Mouse (Mus musculus) forelimb bud, embryonic 11.5 days (tissue): ENCODE measurements around the gene Ddo.
A peak's percentile ranks its signal among the peaks of the same experiment; 100 is the strongest.

Experiments
- DNase-seq: peaks from one replicate; pipeline ENCODE4 v3.0.0-alpha.2; 2012; ENCODE audit warnings: low read depth, low spot score

Gene Ddo

GRCm38 (mm10) chr10:40665270-40665669 lies 35.5 kb downstream of the Ddo start:
- no peak for DNase-seq

- no peak for DNase-seq
Observed at GRCm38 (mm10) chr10:40666943-40667342, 37.1 kb downstream of the Ddo start.

DNA sequence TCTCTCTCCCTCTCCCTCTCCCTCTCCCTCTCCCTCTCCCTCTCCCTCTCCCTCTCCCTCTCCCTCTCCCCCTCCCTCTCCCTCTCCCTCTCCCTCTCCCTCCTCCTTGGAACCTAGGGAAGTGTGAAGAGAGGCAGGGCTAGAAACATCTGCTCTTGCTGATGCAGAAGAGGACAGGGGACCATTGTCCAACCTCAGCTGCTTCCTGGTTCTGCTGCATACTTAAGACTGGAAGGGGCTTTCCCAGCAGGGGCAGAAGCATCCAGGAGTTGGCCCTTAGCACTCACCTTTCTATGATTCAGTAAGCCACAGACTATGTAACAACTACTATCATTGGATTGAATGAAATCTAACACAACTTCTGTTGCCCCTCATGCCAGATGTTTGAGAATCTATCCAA lies 38.8 kb downstream of the Ddo start:
- DNase-seq = no peak

- DNase-seq = no peak
Observed at GRCm38 (mm10) chr10:40672587-40673296, 42.9 kb downstream of the Ddo start.

- DNase-seq = no peak
Observed at GRCm38 (mm10) chr10:40673297-40673665, 43.5 kb downstream of the Ddo start.

- DNase-seq = peak; percentile 35
Observed at GRCm38 (mm10) chr10:40674151-40674550, 44.3 kb downstream of the Ddo start.

GRCm38 (mm10) chr10:40675921-40676320 lies 46.1 kb downstream of the Ddo start:
- DNase-seq = no peak

- no peak for DNase-seq
Observed at GRCm38 (mm10) chr10:40678477-40678876, 48.7 kb downstream of the Ddo start.

DNA sequence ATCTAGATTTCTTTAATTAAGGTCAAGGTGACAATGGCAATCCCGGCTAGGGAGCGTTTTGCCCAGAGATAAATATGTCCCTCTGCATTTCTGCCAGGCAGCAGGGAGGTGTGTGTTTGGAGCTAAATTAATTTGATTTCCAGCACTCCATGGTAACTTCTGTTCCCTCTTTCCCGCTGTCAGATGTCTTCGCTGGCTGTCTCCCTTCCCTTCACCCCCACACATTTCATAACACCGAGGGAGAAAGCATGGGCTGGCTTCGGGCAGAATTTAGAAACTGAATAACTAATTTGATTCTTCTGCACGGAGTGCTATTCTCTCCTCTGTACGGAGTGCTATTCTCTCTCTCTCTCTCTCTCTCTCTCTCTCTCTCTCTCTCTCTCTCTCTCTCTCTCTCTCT lies 52.7 kb downstream of the Ddo start:
- no peak for DNase-seq

- DNase-seq = peak; percentile 76
Observed at GRCm38 (mm10) chr10:40683092-40683867, 53.5 kb downstream of the Ddo start, which contains the start of gene Mettl24. Gene Mettl24, plus strand, starts transcription at chr10:40683282.

- DNase-seq = no peak
Observed at GRCm38 (mm10) chr10:40683868-40684253, 54.0 kb downstream of the Ddo start.

- DNase-seq = no peak
Observed at GRCm38 (mm10) chr10:40684326-40684725, 54.5 kb downstream of the Ddo start.

GRCm38 (mm10) chr10:40685641-40686040 lies 55.8 kb downstream of the Ddo start:
- DNase-seq = no peak

DNA sequence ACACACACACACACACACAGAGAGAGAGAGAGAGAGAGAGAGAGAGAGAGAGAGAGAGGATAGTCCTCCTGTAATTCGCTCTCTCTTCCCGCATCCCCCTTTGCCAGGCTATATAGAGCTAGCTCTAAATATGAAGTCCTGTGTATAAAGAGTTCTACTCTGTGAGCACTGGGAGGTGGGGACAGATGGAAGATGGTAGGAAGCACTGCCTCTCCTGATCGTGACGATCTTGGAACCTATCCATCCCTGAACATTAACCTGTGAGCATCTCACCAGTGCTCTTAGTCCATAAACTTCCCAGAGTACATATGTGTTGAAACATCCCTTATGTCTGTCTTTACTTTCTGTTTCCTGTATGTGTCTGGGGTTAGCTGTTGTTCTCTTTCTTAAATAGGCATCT lies 57.2 kb downstream of the Ddo start:
- DNase-seq = no peak

DNA sequence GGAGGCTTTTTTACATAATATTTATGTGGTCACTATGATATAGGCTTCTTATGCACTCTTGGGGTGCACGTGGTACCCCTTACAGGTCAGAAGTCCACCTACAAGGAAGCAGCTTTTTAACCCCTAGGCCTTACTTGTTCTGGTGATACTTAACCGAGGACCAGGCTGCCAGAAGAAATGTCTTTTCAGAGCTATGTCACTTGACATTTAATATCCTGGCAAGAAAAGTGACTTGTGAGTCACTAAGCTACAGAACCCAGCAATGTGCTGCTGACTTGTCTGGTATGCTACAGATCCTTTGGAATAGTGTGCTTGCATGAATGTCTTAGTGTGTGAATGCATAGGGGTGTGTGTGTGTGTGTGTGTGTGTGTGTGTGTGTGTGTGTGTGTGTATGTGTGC lies 57.6 kb downstream of the Ddo start:
- DNase-seq = no peak

DNA sequence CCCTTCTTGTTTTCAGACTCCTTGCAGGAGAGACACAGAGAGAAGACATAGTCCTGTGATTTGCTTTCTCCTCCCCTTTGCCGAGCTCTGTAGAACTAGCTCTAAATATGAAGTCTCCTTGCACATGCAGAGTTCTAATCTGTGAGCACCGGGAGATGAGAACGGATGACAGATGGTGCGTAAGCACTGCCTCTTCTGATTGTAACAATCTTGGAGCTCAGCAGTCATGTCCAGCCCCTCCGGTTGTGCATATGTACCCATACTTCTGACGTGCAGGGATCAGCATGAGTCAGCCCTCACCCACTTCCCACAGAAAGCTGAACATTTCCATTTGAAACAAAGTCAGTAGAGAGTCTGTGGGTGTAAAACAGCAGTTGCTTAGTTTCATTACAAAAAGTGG lies 58.5 kb downstream of the Ddo start:
- no peak for DNase-seq

- no peak for DNase-seq
Observed at GRCm38 (mm10) chr10:40688873-40689272, 59.1 kb downstream of the Ddo start.

- no peak for DNase-seq
Observed at GRCm38 (mm10) chr10:40698652-40699051, 68.8 kb downstream of the Ddo start.

DNA sequence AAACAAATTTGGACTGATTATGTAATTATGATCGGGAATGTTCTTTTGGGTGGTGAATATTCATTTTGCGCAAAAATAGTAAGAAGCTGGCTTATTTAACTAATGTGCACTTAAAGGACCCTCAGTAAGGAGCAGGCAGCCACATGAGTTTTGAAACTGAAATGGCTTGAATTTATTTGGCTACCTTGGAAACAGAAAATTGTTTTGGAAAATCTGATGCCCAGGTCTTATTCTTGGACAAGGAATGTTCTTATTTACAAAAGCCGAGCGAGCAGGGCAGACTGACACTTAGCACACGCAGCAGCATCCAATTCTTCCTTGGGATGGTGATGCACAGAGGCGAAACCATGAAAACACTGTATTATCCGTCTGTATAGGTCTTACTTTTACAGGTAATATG lies 81.3 kb downstream of the Ddo start:
- DNase-seq = no peak

GRCm38 (mm10) chr10:40713018-40713608 lies 83.3 kb downstream of the Ddo start:
- DNase-seq = no peak

GRCm38 (mm10) chr10:40713829-40714228 lies 84.0 kb downstream of the Ddo start:
- no peak for DNase-seq

GRCm38 (mm10) chr10:40715151-40715550 lies 85.3 kb downstream of the Ddo start:
- no peak for DNase-seq

GRCm38 (mm10) chr10:40716296-40716695 lies 86.5 kb downstream of the Ddo start:
- DNase-seq = no peak
